Mouse (Mus musculus) limb, embryonic 14.5 days (tissue): ENCODE measurements around the gene Kif1a. TPM values are rescaled to one million over a fixed set of nuclear protein-coding genes. Genes with fewer than 3 reads are reported as not detected.

Experiments
- polyA plus RNA-seq, 2 experiments: library from polyadenylated mRNA; depleted of rRNA in 1 of 2; stranded (reverse) in 1 of 2; unstranded in 1 of 2; fragments of >200 nt; fragmentation: Nextera tagmentation in 1 of 2; extraction: Ambion mirVana in 1 of 2; gene quantifications; 2 replicates each; pipeline versions ENCODE4 v1.2.1 to v1.2.3; 2012 to 2014

Kif1a gene
- polyA plus RNA-seq, 2 experiments = 8.1 to 17.5 TPM

Other genes with a start within 250 kb of the Kif1a start
- 0.38 and 0.41 TPM in 2 replicates for gene Ankmy1, start 199.0 kb downstream of the Kif1a start, polyA plus RNA-seq (2012; rRNA removed)
- gene Ankmy1, start 199.0 kb downstream of the Kif1a start, polyA plus RNA-seq (2014; fragmentation: Nextera tagmentation; extraction: Ambion mirVana) = 0.37 and 0.55 TPM in 2 replicates
- gene Dusp28, start 195.0 kb downstream of the Kif1a start, polyA plus RNA-seq (2012; rRNA removed) = 10.6 and 16.7 TPM in 2 replicates
- 8.0 and 9.6 TPM in 2 replicates for gene Dusp28, start 195.0 kb downstream of the Kif1a start, polyA plus RNA-seq (2014; fragmentation: Nextera tagmentation; extraction: Ambion mirVana)
- 51.7 and 74.0 TPM in 2 replicates for gene Rnpepl1, start 191.2 kb downstream of the Kif1a start, polyA plus RNA-seq (2012; rRNA removed)
- 39.9 and 48.5 TPM in 2 replicates for gene Rnpepl1, start 191.2 kb downstream of the Kif1a start, polyA plus RNA-seq (2014; fragmentation: Nextera tagmentation; extraction: Ambion mirVana)
- 34.9 and 39.4 TPM in 2 replicates for gene Capn10, start 167.6 kb downstream of the Kif1a start, polyA plus RNA-seq (2012; rRNA removed)
- 23.2 and 28.6 TPM in 2 replicates for gene Capn10, start 167.6 kb downstream of the Kif1a start, polyA plus RNA-seq (2014; fragmentation: Nextera tagmentation; extraction: Ambion mirVana)
- 0.73 and 1.1 TPM in 2 replicates for gene Gpr35, start 151.1 kb downstream of the Kif1a start, polyA plus RNA-seq (2012; rRNA removed)
- gene Gpr35, start 151.1 kb downstream of the Kif1a start, polyA plus RNA-seq (2014; fragmentation: Nextera tagmentation; extraction: Ambion mirVana) = 0.91 and 0.98 TPM in 2 replicates
- not detected in 2 replicates for gene Aqp12, start 95.6 kb downstream of the Kif1a start, polyA plus RNA-seq (2012; rRNA removed)
- gene Aqp12, start 95.6 kb downstream of the Kif1a start, polyA plus RNA-seq (2014; fragmentation: Nextera tagmentation; extraction: Ambion mirVana) = not detected in 2 replicates
- not detected in 2 replicates for gene Agxt, start 33.3 kb upstream of the Kif1a start, polyA plus RNA-seq (2012; rRNA removed)
- not detected in 2 replicates for gene Agxt, start 33.3 kb upstream of the Kif1a start, polyA plus RNA-seq (2014; fragmentation: Nextera tagmentation; extraction: Ambion mirVana)
- gene 2310007B03Rik, start 59.0 kb upstream of the Kif1a start, polyA plus RNA-seq (2012; rRNA removed) = 2.9 and 4.2 TPM in 2 replicates
- 6.9 and 9.0 TPM in 2 replicates for gene 2310007B03Rik, start 59.0 kb upstream of the Kif1a start, polyA plus RNA-seq (2014; fragmentation: Nextera tagmentation; extraction: Ambion mirVana)
- 0.39 and 0.46 TPM in 2 replicates for gene Crocc2, start 66.8 kb upstream of the Kif1a start, polyA plus RNA-seq (2012; rRNA removed)
- gene Crocc2, start 66.8 kb upstream of the Kif1a start, polyA plus RNA-seq (2014; fragmentation: Nextera tagmentation; extraction: Ambion mirVana) = 0.17 and 0.51 TPM in 2 replicates
- 52.0 and 65.8 TPM in 2 replicates for gene Sned1, start 133.9 kb upstream of the Kif1a start, polyA plus RNA-seq (2012; rRNA removed)
- gene Sned1, start 133.9 kb upstream of the Kif1a start, polyA plus RNA-seq (2014; fragmentation: Nextera tagmentation; extraction: Ambion mirVana) = 20.6 and 21.8 TPM in 2 replicates
- gene Mterf4, start 204.0 kb upstream of the Kif1a start, polyA plus RNA-seq (2012; rRNA removed) = 16.5 and 20.3 TPM in 2 replicates
- gene Mterf4, start 204.0 kb upstream of the Kif1a start, polyA plus RNA-seq (2014; fragmentation: Nextera tagmentation; extraction: Ambion mirVana) = 23.6 and 24.7 TPM in 2 replicates
- 8.0 and 10.9 TPM in 2 replicates for gene Ppp1r7, start 240.9 kb upstream of the Kif1a start, polyA plus RNA-seq (2012; rRNA removed)
- gene Ppp1r7, start 240.9 kb upstream of the Kif1a start, polyA plus RNA-seq (2014; fragmentation: Nextera tagmentation; extraction: Ambion mirVana) = 38.1 and 41.9 TPM in 2 replicates
- 17.8 and 19.3 TPM in 2 replicates for gene Pask, start 241.5 kb upstream of the Kif1a start, polyA plus RNA-seq (2012; rRNA removed)
- 11.2 and 11.7 TPM in 2 replicates for gene Pask, start 241.5 kb upstream of the Kif1a start, polyA plus RNA-seq (2014; fragmentation: Nextera tagmentation; extraction: Ambion mirVana)